Mouse (Mus musculus) thymus, adult 2 months (tissue): Measurements from ENCODE around the gene Dchs1. TPM values are rescaled to one million over a fixed set of nuclear protein-coding genes. Genes with fewer than 3 reads are reported as not detected.
"Not testable (repeated sequence)": the region's sequence is repeated elsewhere in the genome, so short reads cannot be mapped to it uniquely, and the experiment has no call there.

ENCODE experiments used
- DNase-seq: peaks from one replicate; pipeline ENCODE4 v3.0.0; 2021
- H3K27ac ChIP-seq: fragments of 200-500 bp; 2 replicates; pipeline ENCODE4 v1.5.1; 2012; ENCODE audit warnings: low read length, control low read depth; ENCODE audit not compliant: control insufficient read depth, insufficient read depth
- H3K27me3 ChIP-seq: fragments of 200-500 bp; 2 replicates; pipeline ENCODE4 v1.6.1; 2012; ENCODE audit warnings: mild to moderate bottlenecking, low read length, moderate library complexity, mixed read lengths; ENCODE audit not compliant: control insufficient read depth, insufficient read depth
- H3K36me3 ChIP-seq: fragments of 200-500 bp; 2 replicates; pipeline ENCODE4 v1.6.1; 2012; ENCODE audit warnings: mild to moderate bottlenecking, low read length, moderate library complexity; ENCODE audit not compliant: control insufficient read depth, insufficient read depth
- H3K4me1 ChIP-seq: fragments of 200-500 bp; replicated peaks from 2 replicates; pipeline ENCODE4 v1.6.1; 2012; ENCODE audit warnings: low read length; ENCODE audit not compliant: control insufficient read depth, insufficient read depth
- H3K4me3 ChIP-seq: fragments of 200-500 bp; 2 replicates; pipeline ENCODE4 v1.5.1; 2012; ENCODE audit warnings: mild to moderate bottlenecking, low read length, control low read depth, moderate library complexity; ENCODE audit not compliant: control insufficient read depth, insufficient read depth
- CTCF ChIP-seq: fragments of 200-500 bp; IDR thresholded peaks from 2 replicates; pipeline ENCODE4 v1.5.1; 2012; ENCODE audit warnings: mild to moderate bottlenecking, control low read depth, low read length, moderate library complexity, borderline replicate concordance; ENCODE audit not compliant: control insufficient read depth, poor library complexity, insufficient read depth; ENCODE audit errors: extremely low read depth
- POLR2A ChIP-seq: fragments of 200-500 bp; IDR thresholded peaks from 2 replicates; pipeline ENCODE4 v1.6.1; 2012; ENCODE audit warnings: mild to moderate bottlenecking, low read length, control low read depth, moderate library complexity; ENCODE audit not compliant: control insufficient read depth, poor library complexity, insufficient read depth; ENCODE audit errors: extremely low read depth
- WGBS: fragments of 180-500 bp; shearing (Covaris S2); methylation state at CpG from one replicate; pipeline ENCODE4 v1.1.7; 2018; 5-methylcytosine and 5-hydroxymethylcytosine counted together
- polyA plus RNA-seq: library from polyadenylated mRNA; depleted of rRNA; stranded (reverse); fragments of >200 nt; gene quantifications from 2 replicates; pipeline ENCODE4 v1.2.3, GENCODE M21; 2012

The Dchs1 gene
- polyA plus RNA-seq, 1 experiment, result 2.1 TPM

DNA sequence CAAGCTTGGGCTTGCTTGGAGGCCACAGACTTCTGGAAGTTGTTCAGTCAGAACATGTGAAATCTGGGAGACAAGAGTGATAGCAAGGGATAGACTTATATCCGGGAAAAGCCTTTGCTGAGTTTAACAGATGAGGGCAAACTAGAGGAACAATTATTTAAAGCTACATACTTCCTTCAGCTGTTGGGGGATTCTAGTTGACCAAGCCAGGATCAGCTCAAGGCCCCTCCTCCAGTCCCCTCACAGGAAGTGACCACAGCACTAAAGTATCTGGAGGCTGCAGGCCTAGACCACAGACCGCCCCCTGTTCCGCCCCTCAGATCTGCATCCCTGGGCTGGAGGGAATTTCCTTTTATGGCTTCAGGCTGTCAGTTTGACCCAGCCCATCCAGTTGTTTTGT is 48.5 kb downstream of the Dchs1 start:
- no peak overlapping the region for H3K4me3 ChIP-seq
- WGBS, result 53% methylated on average over 3 of the region's 3 CpGs
- TF ChIP-seq POLR2A (no peak), CTCF (no peak)
- peaks cover 25% of the 10 kb centered on the region for H3K36me3 ChIP-seq
- H3K27me3 ChIP-seq, result no peaks in the 10 kb centered on the region
- H3K27ac ChIP-seq, result no peak overlapping the region
- DNase-seq, result no peak
- H3K4me1 ChIP-seq, result peaks cover 16% of the 10 kb centered on the region

DNA sequence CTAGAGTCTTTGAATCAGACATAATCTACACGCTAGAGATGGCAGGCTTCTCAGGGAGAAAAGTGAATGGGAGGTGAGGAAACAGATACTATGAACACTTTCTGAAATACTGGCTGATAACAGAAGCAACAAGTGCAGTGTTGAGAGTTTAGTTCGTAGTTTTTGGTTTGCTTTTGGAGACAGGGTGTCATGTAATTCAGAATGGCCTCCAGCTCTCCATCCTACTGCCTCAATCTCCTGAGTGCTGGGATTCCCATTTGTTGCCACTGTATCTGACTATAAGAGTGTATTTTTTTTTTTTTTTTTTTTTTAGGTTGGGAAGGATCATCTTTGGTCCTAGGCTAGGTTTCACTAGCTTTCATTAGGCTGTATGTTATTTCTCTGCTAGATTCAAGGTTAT is 49.2 kb downstream of the Dchs1 start:
- 58% methylated on average over 2 of the region's 2 CpGs for WGBS
- no peaks in the 10 kb centered on the region for H3K27me3 ChIP-seq
- no peak overlapping the region for H3K4me3 ChIP-seq
- H3K27ac ChIP-seq, result no peak overlapping the region
- no peak for DNase-seq
- peaks cover 32% of the 10 kb centered on the region for H3K36me3 ChIP-seq
- TF ChIP-seq POLR2A (no peak), CTCF (no peak)
- H3K4me1 ChIP-seq, result peaks cover 12% of the 10 kb centered on the region

DNA sequence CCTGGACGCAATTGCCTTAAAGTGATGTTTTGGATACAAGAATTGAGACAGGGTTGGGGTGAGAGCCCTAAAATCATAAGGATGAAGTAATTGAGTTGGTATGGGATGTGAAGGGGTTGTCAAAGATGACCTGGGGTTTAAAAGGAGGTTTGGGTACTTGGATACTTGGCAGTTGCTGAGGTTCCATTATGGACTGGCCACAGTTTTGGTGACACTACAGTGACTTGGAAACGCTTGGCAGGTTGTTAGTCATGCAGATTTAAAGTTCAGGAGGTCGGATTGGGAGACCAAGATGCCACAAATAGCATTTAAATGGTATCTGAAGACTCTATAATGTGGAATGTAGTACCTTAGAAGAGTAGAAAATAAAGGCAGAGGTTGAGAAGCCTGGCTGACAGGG is 49.8 kb downstream of the Dchs1 start:
- H3K27ac ChIP-seq, result no peak overlapping the region
- DNase-seq, result no peak
- no peak for TF ChIP-seq POLR2A
- no peak for TF ChIP-seq CTCF
- H3K27me3 ChIP-seq, result no peaks in the 10 kb centered on the region
- H3K36me3 ChIP-seq, result peaks cover 38% of the 10 kb centered on the region
- H3K4me1 ChIP-seq, result 0 out of 2 replicates have a peak, but pooled peaks cover 6% of the 10 kb centered on the region
- H3K4me3 ChIP-seq, result no peak overlapping the region
- 53% methylated on average over 3 of the region's 3 CpGs for WGBS

DNA sequence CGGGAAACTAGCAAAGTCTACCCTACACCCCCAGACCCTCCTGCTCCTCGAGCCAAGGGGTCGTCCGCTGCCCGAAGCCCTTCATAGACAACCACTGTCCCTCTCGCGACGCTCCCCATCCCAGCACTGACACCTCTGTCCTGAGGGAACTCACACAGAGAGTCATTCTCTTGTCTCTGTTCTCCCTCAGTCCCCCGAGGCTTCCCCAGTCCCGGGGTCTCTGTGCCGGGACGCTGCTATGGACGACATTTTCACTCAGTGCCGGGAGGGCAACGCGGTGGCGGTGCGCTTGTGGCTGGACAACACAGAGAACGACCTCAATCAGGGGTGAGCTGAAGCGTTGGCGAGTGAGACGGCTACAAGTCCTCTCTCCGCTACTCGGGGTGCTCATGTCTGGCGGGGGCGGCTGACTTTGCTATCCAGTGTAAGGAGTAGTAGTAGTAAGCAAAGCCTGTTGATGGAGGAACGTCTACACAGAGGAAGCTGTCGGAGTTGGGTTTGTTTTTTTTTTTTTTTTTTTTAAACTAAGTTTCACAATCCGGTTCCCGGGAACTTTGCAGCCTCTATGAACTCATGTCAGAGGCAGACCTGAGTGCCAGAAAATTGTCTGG is 50.4 kb downstream of the Dchs1 start, which contains the start of gene Rrp8:
TSS of gene Rrp8 (minus strand) at position 475 of the 611 bp plus-strand sequence.
- peak; percentile 41 for DNase-seq
- H3K36me3 ChIP-seq, result peaks cover 39% of the 10 kb centered on the region
- 0 out of 2 replicates have a peak, but pooled peaks cover 6% of the 10 kb centered on the region for H3K4me1 ChIP-seq
- TF ChIP-seq POLR2A (no peak), CTCF (no peak)
- under 1% methylated on average over 30 of the region's 30 CpGs for WGBS
- H3K27ac ChIP-seq, result peak within 1 kb of the TSS; percentile 14; the same call in 1 of the 2 replicates
- H3K27me3 ChIP-seq, result no peaks in the 10 kb centered on the region
- peak within 1 kb of the TSS; percentile 94 for H3K4me3 ChIP-seq

DNA sequence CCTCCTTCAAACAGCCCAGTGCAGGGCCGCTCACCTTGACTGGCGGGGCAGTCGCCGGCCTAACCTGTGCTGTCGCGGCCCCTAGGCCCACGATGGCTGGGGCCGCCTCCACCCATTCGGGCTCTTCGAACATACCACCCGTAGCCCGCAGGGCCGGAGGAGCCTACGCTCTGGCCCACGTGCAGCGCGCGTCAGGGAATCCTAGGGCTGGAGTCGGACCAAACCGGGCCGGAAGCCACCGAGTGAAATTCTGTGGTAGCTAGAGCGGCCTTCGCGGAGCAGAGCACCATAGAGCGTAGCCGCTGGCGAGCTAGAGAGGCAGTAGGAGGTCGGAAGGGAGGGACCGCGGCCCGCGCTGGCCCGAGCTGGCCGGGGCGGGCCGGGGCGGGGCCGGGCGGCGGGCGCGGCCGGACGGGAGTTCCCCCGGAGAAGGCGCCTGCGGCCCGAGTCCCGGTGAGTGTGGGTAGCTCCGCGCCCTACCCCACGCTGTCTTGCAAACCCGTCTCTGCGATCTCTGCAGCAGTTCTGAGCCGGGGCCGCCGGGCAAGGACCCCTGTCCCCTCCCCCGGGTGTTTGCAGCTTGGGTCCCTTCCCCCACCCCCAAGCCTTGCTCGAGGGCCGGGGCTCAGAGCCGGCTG is 51.1 kb downstream of the Dchs1 start, which contains the start of gene Ilk:
TSS of gene Ilk (plus strand) at position 329 of the 638 bp plus-strand sequence.
- Histone ChIP-seq H3K27ac (peak within 1 kb of the TSS; percentile 14; the same call in 1 of the 2 replicates), H3K36me3 (peaks cover 39% of the 10 kb centered on the region), H3K4me3 (peak within 1 kb of the TSS; percentile 94), H3K27me3 (no peaks in the 10 kb centered on the region), H3K4me1 (0 out of 2 replicates have a peak, but pooled peaks cover 6% of the 10 kb centered on the region)
- DNase-seq, result peak; percentile 88
- under 1% methylated on average over 62 of the region's 62 CpGs for WGBS
- TF ChIP-seq POLR2A, result peak; percentile 80
- TF ChIP-seq CTCF, result no peak

- H3K27me3 ChIP-seq, H3K4me1 ChIP-seq, H3K27ac ChIP-seq, H3K4me3 ChIP-seq, DNase-seq: not testable (repeated sequence)
- 47% methylated on average over 4 of the region's 4 CpGs for WGBS
- peaks cover 43% of the 10 kb centered on the region for H3K36me3 ChIP-seq
These were observed 52.0 kb downstream of the Dchs1 start for GRCm38 (mm10) chr7:105735464-105735863.
